Mouse (Mus musculus): ENCODE results near the gene Ankrd11. TPM values are rescaled to one million over a fixed set of nuclear protein-coding genes. Genes with fewer than 3 reads are reported as not detected.

Ankrd11 gene
- total RNA-seq, 2 experiments from 2014 or later, result 145 to 177 TPM

DNA sequence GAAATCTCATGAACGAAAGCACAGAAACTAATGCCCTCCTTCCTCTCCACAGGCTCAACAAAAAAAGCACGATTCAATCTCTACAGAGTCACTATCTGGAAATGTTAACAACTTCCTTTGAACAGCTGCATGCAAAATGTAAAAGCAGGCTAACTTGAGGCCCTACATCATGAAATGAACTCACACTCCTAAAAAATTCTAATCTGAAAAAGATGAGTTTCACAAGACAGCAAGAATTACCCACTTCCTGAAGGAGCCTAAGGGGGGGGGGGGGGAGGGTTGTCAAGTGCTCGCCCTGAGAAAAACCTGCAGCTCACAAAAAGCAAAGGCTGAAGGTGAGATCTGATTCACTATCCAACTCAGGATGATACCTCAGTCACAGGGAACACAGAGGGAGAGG is 27.0 kb downstream of the Ankrd11 start:
- intact Hi-C loops (cut with DNase I), result no loop called here
- no peak for DNase-seq (ENCODE audit: low spot score in 2 of 2)

DNA sequence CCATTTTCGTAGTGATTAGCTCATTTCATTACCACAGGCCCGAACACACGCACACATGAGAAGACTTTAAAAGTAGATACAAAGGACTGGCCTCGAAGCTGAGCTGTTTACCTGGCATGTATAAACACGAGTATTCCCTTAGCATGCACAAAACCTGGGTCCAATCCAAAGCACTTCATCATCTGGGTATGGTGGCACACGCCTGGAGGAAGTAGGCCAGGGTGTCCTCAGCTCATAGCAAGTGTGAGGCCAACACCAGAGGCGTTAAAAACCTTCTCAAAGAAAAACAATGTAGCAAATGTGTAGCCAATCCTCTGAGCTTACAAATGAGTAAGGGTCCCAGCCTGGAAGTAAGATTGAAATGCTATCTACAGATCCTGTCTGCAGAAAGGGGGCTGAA is 27.6 kb downstream of the Ankrd11 start:
- intact Hi-C loops (cut with DNase I), result no loop called here
- DNase-seq (ENCODE audit: low spot score in 2 of 2), result no peak

DNA sequence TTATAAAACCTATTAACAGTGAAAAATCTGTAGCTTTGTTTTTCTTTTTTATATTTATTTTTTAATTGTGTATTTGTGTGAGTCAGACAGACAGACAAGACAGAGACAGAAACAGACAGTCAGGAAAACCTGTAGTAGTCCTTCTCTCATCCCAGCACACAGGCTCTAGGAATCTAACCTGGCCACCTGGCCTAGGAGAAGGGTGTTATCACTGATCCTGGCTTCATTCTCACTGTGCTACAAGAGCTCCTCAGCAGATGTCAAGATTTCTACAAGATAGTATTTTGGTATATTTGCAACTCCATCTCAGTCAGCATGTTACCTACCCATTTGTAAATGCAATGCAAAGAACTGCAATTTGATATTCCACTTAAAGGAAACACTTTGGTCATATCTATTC is 30.8 kb downstream of the Ankrd11 start:
- no peak for DNase-seq (ENCODE audit: low spot score in 2 of 2)
- intact Hi-C loops (cut with DNase I), result no loop called here

DNA sequence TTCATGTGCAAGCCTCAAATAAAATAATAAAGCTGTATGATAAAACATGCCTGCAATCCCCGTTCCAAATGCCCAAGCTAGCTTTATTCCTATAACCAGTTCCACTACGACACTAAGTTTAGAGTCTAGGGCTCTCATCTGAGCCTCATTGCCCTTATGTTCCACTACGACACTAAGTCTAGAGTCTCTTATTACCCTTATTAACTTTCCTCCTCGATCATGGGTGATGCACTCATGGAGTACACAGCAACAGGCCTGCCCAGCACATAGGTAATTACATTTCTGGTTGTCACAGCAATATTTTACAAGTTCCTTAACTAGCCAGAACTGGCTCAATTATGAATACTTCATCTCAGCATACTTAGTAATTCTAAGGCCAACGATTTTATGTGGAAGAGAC is 36.3 kb downstream of the Ankrd11 start:
- intact Hi-C loops (cut with DNase I), result no loop called here
- no peak for DNase-seq (ENCODE audit: low spot score in 2 of 2)

DNA sequence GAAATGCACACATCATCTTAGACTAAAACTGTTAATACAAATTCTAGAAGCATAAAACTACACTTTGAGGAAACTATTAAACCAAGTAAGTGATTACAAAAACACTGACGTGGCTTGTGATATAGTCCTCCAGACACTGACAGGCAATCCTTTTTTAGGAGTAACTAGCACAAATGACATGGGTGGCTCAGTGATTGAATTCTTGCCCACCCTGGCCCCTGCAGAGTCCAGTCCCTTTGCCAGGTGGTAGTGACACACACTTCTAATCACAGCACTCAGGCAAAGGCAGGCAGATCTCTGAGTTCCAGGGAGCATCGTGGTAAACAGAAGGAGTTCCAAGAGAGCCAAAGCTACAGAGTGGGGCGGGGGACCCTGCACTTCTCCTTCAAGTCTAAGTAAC is 36.7 kb downstream of the Ankrd11 start:
- intact Hi-C loops (cut with DNase I), result no loop called here
- no peak for DNase-seq (ENCODE audit: low spot score in 2 of 2)

DNA sequence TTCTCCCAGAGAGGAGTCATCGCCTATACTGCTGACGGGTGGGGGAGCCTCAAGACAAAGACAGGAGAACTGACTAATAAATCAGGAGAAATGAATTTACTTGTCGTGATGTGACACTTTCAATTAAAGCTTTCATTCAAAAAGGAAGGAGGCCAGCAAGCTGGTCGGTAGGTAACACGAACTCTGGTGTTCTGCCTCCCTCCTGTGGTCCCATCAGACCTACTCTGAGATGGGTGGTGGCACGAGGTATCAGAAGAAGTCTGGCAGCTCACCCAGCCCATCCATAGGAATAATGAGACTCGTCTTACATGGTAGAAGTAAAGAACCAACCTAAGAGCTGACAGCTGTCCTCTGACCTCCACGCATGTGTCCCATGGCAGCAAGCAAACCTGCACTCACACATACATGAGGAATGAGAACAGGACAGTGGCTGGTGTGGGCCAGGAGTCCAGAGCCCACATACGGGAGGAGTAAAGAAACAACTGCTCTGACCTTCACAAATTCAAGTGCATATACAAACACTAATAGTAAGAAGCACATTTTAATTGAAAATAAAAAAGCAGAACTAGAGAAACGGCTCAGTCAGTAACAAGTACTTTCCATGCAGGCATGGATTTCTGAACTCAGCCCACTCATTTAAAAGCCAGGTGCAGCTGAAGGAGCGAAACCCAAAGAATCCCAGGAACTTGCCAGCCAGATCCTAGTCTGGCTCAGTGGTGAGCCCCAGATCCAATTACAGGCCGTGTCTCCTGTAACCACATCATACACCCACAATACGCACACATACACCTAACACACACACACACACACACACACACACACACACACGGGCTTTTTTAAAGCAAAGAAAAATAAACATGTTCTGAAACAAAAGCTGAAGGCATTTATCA is 37.8 kb downstream of the Ankrd11 start:
- DNase-seq (ENCODE audit: low spot score in 2 of 2), result no peak
- intact Hi-C loops (cut with DNase I), result loop anchor here (5.0 kb wide), 1 partner anchor 38 kb away; the partner anchor contains the start of gene Ankrd11

DNA sequence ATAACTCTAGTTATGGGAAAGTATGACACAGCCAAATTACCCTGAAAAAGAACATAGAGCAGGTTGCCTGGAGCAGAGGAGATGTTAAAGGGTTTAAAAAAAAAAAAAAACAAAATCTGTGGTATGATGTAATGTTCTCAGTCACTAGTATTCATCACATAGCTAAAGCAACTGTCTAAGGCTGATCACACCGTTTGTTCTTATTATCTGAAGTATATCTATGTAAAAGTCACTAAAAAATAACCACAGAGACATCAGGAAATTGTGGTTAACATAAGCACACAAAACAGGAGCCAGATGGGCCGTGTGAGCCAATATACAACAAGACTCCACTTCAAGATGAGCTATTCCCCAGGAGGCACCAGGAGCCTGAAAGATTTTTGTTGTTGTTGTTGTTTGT is 41.8 kb downstream of the Ankrd11 start:
- intact Hi-C loops (cut with DNase I), result loop anchor here (5.0 kb wide), 1 partner anchor 42 kb away; the partner anchor contains the start of gene Ankrd11

DNA sequence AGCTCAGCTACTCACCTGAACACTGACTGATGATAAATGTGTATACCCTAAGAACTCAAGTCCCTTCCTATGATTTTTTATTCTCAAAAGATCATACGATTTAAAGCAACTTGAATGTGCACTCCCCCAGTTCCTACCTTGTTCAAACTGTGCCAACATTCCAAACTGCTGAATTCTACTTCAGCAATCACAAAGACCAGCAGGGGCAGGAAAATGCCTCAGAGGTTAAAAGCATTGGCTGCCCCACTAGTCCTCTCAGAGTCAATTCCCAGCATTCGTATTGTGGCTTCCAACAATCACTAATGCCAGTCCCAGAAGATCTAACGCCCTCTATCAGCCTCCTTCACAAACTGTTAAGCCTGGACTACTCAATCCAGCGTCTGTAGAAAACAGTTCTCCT is 44.1 kb downstream of the Ankrd11 start:
- intact Hi-C loops (cut with DNase I), result no loop called here
- no peak for DNase-seq (ENCODE audit: low spot score in 2 of 2)

More for the DNA sequence above, 41.8 kb downstream of the Ankrd11 start:
- DNase-seq (ENCODE audit: low spot score in 2 of 2), result no peak

DNA sequence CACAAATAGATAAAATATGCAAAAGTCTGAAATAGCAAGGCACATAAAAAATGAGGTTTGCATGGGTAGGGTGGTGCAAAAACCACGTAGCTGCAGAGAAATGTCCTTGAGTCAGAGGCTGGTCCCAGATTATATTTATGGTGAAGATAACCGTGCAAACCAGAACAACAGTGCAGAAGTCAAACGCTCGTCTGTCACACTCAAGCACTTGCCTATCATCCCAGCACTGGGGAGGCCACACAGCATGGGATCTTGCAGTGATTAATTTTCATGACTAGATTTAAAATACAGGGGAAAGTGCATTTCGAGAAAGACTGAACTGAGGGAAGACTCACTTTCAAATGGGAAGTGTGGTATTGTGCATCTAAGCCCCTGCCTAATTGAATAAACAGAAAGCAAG is 48.3 kb downstream of the Ankrd11 start:
- intact Hi-C loops (cut with DNase I), result no loop called here
- no peak for DNase-seq (ENCODE audit: low spot score in 2 of 2)

DNA sequence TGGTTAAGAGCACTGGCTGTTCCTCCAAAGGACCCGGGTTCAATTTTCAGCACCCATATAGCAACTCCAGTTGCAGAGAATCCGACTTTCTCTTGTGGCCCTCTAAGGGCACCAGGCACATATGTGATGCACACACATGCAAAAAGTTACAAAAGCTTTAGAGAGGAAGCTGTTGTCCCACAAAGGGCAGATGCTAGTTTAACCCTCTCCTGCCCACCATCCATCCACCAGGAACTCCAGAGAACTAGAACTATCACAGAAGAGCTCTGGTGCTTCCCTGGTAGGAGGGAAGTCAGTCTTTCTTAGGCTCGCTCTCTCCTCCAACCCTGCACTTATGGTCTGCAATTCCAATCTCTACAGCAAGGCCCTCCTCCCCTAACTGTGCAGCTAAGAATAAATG is 49.0 kb downstream of the Ankrd11 start:
- no peak for DNase-seq (ENCODE audit: low spot score in 2 of 2)
- intact Hi-C loops (cut with DNase I), result no loop called here

DNA sequence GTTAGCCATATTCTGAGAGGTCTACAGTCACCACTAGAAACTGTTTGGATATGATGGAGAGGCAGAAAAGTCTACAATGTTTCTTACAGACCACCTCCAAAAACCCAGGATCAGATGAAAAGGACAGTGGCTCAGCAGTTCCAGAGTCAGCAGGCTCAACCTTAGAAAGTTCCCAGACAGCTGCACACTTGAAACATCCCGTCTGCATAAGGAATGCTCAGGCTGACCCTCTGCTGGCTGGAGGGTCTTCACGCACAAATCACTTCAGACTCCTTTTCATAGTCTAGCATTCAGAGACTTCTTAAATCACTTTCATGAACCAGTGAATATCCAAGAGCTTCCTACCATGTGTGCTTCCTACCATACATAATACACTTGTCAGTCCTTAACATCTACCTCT is 49.8 kb downstream of the Ankrd11 start:
- intact Hi-C loops (cut with DNase I), result no loop called here
- no peak for DNase-seq (ENCODE audit: low spot score in 2 of 2)

DNA sequence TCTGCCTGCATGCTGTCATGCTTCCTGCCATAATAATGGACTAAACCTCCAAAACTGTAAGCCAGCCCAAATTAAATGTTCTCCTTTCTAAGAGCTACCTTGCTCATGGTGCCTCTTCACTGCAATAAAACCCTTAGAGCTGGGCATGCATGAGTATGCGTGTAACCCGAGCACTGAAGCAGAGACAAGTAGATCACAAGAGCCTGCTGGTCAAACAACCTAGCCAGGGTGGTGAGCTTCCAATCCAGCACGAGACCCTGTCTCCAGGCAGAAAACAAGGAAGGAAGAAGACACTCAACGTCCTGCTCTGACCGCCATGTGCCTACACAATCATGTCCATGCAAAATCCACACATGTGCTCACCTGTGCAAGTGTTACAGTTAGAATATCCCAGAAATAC is 50.7 kb downstream of the Ankrd11 start:
- intact Hi-C loops (cut with DNase I), result no loop called here
- DNase-seq (ENCODE audit: low spot score in 2 of 2), result no peak

DNA sequence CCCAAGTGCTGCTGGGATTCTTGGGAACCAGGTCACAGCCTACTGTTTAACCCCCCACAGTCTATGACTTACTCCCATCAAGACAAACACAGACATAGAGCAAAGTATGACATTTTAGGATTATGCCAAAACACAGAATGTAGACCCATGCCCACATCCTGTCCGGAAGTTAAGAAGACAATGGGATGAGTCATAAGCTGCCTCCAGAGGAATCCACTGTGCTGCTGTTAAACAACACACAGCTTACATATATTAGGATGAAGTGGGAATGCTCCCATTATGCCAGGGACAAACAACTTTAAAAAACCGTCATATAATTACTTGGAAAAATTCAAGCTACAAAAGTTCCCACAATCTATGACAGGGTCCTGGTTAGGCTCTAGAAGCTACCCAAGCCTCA is 52.1 kb downstream of the Ankrd11 start:
- DNase-seq (ENCODE audit: low spot score in 2 of 2), result no peak
- intact Hi-C loops (cut with DNase I), result no loop called here

DNA sequence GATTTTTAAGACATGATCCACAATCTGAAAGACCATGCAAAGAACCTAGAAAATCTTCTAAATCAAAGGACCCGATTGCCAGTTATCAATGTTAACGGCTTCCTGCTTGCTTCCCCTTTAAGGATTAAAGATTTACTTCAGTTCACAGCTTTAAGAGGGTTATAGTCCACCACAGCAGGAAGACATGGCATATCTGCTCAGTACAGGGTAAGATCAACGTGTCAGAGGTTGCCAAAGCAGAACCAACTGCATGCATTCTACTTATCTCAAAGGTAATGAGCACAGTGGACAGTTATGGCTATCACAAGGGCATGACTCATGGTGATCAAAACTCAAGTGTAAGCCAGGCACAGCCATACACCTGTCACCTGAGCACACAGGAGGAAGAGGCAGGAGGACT is 53.1 kb downstream of the Ankrd11 start:
- intact Hi-C loops (cut with DNase I), result no loop called here
- DNase-seq (ENCODE audit: low spot score in 2 of 2), result no peak

DNA sequence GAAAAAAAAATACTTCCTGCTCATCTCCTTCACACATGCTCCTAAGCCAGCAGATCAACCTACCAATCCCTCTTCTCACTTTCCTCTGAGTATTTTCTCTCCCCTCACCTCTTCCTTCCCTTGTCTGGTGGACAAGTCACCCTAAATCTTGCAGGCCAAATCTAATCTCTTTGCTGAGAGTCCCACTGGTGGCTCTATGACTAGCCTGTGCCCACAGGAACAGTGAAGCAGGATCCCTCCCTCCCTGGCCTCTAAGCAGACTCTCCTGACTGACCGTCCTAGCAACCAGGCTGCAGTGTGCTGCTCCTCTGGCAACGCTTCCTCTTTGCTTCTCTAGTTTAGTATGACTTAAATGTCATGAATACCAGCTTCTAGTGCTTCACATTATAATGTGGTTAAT is 54.8 kb downstream of the Ankrd11 start:
- DNase-seq (ENCODE audit: low spot score in 2 of 2), result no peak
- intact Hi-C loops (cut with DNase I), result no loop called here

DNA sequence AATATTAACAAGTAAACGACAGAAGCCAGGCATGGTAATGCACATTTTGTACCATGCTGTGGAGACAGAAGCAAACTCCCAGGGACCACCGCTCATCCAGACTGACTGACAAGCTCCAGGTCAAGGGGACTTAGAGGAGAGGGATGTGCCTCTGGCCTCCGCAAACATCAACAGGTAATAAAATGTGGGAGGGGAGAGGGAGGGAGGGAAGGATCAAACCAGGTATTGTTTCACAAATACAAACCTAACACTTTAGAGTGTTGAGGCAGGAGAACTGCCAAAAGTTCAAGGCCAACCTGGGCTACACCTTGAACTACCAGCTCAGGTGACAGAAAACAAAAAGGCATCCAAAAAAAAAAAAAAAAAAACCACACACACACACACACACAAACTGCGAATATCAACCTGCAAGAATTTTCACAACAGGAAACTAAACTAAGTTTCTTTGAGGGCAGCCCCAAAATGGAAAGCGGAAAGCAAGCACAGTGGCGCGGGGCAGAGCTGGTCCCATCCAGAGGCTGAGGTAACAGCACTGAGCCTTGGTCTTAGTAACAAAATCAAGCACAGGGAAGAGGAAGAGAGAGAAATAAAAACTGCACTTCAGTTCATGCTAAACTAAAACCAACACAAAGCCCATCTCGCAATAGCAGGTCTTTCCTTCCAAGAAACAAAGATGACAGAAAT is 55.4 kb downstream of the Ankrd11 start:
- intact Hi-C loops (cut with DNase I), result no loop called here

DNA sequence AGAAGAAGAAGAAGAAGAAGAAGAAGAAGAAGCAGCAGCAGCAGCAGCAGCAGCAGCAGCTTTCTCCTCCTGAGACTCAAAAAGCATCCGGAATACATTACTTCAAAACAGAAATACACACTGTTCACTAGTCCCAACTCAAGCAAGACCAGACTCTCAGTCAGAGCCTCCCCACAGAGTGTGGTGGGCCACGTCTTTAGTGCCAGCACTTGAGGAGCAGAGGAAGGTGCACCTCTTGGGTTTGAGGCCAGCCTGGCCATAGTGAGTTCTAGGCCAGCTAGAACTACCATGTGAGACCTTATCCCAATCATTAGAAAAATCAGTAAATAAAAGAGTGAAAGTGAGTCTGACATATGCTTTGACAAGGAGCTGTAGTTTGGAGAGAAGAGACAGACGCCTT is 57.9 kb downstream of the Ankrd11 start:
- DNase-seq (ENCODE audit: low spot score in 2 of 2), result no peak
- intact Hi-C loops (cut with DNase I), result no loop called here

More for the DNA sequence above, 55.4 kb downstream of the Ankrd11 start:
- DNase-seq (ENCODE audit: low spot score in 2 of 2), result no peak

DNA sequence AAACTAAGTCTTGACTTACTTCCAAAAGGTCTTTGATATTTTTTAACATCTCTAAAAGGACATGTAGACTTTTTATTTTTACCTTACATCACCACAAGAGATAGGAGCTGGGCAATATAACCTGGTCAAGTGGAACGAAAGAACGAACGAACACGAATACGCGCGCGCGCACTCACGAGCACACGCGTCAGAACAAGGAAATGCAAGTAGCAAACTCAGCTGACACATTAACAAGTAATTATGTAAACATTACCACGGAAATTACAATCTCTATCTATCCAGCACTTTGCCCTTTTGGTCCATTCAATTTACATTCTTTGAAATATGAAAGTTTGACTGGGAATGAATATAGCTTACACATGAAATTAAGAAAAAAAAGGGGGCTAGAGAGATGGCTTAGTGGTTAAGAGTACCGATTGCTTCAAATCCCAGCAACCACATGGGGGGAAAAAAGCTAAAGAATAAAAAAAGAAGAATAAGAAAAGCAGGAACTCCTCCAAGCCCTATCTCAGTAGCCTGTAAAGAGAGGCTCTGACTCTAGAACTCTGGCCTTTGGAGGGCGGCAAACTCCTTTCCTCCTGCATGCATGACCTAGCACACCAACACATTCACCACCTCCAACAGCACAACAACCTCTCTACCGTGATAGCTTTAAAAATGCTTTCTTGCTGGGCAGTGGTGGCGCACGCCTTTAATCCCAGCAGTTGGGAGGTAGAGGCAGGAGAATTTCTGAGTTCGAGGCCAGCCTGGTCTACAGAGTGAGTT is 58.7 kb downstream of the Ankrd11 start:
- intact Hi-C loops (cut with DNase I), result no loop called here
- no peak for DNase-seq (ENCODE audit: low spot score in 2 of 2)

DNA sequence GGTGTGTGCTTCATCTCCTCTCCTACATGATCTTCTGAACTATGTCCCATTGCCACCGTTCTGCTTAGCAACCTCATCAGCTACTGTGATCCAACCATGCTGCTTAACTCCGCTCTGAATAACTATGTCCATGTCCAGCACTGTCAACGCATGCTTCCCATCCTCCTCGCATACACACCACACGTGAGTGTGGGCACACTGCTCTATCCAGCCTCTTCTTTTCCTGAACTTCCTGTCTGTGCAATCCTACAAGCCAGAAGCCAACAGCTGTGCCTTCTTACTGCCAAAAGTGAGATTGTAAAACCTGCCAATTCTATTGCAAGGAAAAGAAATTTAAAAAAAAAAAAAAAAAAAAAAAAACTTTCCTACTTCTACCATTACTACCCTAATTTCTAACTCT is 60.4 kb downstream of the Ankrd11 start:
- no peak for DNase-seq (ENCODE audit: low spot score in 2 of 2)
- intact Hi-C loops (cut with DNase I), result no loop called here

DNA sequence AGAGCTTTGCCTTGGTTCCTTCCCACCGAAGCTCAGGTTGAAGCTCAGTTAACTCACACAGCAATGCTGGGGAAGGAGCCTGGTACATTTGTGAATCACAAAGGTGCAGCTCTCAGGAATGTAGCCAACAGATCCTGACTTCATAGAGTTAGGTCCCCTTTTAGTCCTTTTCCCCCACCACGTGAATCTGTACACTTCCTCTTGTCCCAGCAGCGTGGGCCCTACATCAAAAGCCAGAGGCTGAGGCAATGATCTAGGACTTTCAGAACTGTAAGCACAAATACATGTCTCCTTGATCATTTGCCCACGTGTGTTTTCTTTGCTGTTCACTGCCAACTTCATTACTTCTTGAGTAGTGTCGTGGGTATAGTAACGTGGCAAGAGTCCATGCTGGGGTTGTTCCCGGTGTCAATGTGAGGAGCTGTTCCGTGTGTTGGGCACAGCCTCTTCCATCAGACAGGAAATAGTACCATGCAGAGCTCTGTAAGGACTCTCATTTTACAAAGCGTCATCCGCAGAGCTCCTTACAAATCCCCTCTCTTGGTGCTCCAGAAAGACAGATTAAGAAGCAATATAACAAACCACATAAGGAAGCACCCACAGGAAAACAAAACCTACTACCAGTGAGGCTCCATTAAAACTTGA is 62.1 kb downstream of the Ankrd11 start:
- no peak for DNase-seq (ENCODE audit: low spot score in 2 of 2)
- intact Hi-C loops (cut with DNase I), result no loop called here

All from left cerebral cortex, postnatal 36 days (tissue).